Mouse (Mus musculus): ENCODE measurements around the gene Rest.

- TF ChIP-seq CTCF (IDR thresholded peaks at IDR 0.05) (peak; percentile 23), EP300 (IDR thresholded peaks at IDR 0.05) (no peak; the same call in 1 of the 2 replicates)
These were observed 44.9 kb downstream of the Rest start, which contains the start of the genes Noa1 and Polr2b for GRCm38 (mm10) chr5:77309924-77310772.
